Mouse (Mus musculus) adrenal gland (tissue): ENCODE data around the gene Rbck1.

Experiments
- intact Hi-C: fragments of 180-260 bp; cut with DNase I; formaldehyde crosslinking; loops from one replicate; pipeline ENCODE4 v1.15.1; 2025

The Rbck1 gene

GRCm38 (mm10) chr2:152344909-152345308 is 12.5 kb upstream of the Rbck1 start:
- intact Hi-C loops: no loop called here

- intact Hi-C loops: no loop called here
These were observed 11.9 kb upstream of the Rbck1 start for GRCm38 (mm10) chr2:152344361-152344760.

- intact Hi-C loops: no loop called here
These were observed 11.1 kb upstream of the Rbck1 start, which contains the start of gene Trib3 for GRCm38 (mm10) chr2:152343329-152344213. TSS of gene Trib3 (minus strand) at chr2:152344032.

GRCm38 (mm10) chr2:152339631-152340179 is 7.3 kb upstream of the Rbck1 start:
- intact Hi-C loops: loop anchor here (10.0 kb wide), 1 partner anchor 235 kb away; the partner anchor contains the start of gene Srxn1

- intact Hi-C loops: loop anchor here (10.0 kb wide), 1 partner anchor 234 kb away; the partner anchor contains the start of gene Srxn1
These were observed 5.9 kb upstream of the Rbck1 start for GRCm38 (mm10) chr2:152338319-152338718.

- intact Hi-C loops: loop anchor here (10.0 kb wide), 1 partner anchor 233 kb away; the partner anchor contains the start of gene Srxn1
These were observed 5.2 kb upstream of the Rbck1 start for GRCm38 (mm10) chr2:152337591-152338212.

GRCm38 (mm10) chr2:152336856-152337255 is 4.4 kb upstream of the Rbck1 start:
- intact Hi-C loops: loop anchor here (10.0 kb wide), 1 partner anchor 232 kb away; the partner anchor contains the start of gene Srxn1

GRCm38 (mm10) chr2:152335289-152335820 is 2.9 kb upstream of the Rbck1 start:
- intact Hi-C loops: loop anchor here (10.0 kb wide), 1 partner anchor 231 kb away; the partner anchor contains the start of gene Srxn1

- intact Hi-C loops: loop anchor here (5.0 to 10.0 kb wide), 2 partner anchors 41 to 229 kb away; partner anchors contain the start of genes Srxn1 and Tbc1d20
These were observed 1.0 kb upstream of the Rbck1 start for GRCm38 (mm10) chr2:152333345-152334006.

- intact Hi-C loops: loop anchor here (5.0 to 10.0 kb wide), 2 partner anchors 39 to 226 kb away; partner anchors contain the start of genes Srxn1 and Tbc1d20
These were observed 1.5 kb downstream of the Rbck1 start for GRCm38 (mm10) chr2:152330858-152331423.

GRCm38 (mm10) chr2:152327980-152328379 is 4.5 kb downstream of the Rbck1 start:
- intact Hi-C loops: no loop called here

- intact Hi-C loops: no loop called here
These were observed 5.8 kb downstream of the Rbck1 start for GRCm38 (mm10) chr2:152326654-152327053.

- intact Hi-C loops: no loop called here
These were observed 6.3 kb downstream of the Rbck1 start for GRCm38 (mm10) chr2:152326157-152326556.

GRCm38 (mm10) chr2:152324842-152325241 is 7.6 kb downstream of the Rbck1 start:
- intact Hi-C loops: no loop called here

- intact Hi-C loops: no loop called here
These were observed 8.5 kb downstream of the Rbck1 start for GRCm38 (mm10) chr2:152323971-152324370.

GRCm38 (mm10) chr2:152322198-152322597 is 10.3 kb downstream of the Rbck1 start:
- intact Hi-C loops: no loop called here

GRCm38 (mm10) chr2:152321558-152321957 is 10.9 kb downstream of the Rbck1 start:
- intact Hi-C loops: no loop called here

- intact Hi-C loops: no loop called here
These were observed 15.4 kb downstream of the Rbck1 start for GRCm38 (mm10) chr2:152317054-152317453.

- intact Hi-C loops: no loop called here
These were observed 18.5 kb downstream of the Rbck1 start for GRCm38 (mm10) chr2:152313926-152314325.

GRCm38 (mm10) chr2:152312996-152313395 is 19.5 kb downstream of the Rbck1 start:
- intact Hi-C loops: no loop called here
